Mouse (Mus musculus) myocyte (in vitro differentiated cells): ENCODE data around the gene Kcna2.

Experiments
- E2F4 ChIP-seq: IDR thresholded peaks from one replicate; pipeline ENCODE4 v1.6.1; 2011; ENCODE audit warnings: mild to moderate bottlenecking, control low read depth, moderate library complexity; ENCODE audit not compliant: insufficient read depth
- MYOD1 ChIP-seq, 3 experiments: IDR thresholded peaks; one replicate each; pipeline ENCODE4 v1.6.1; 2011; ENCODE audit warnings: control low read depth in 2 of 3, low read depth in 2 of 3, mild to moderate bottlenecking in 2 of 3, moderate library complexity in 1 of 3; ENCODE audit not compliant: insufficient read length in 2 of 3, control insufficient read depth in 1 of 3
- MYOG ChIP-seq, 3 experiments: IDR thresholded peaks; one replicate each; pipeline ENCODE4 v1.6.1; 2011; ENCODE audit warnings: control low read depth in 2 of 3, low read depth in 2 of 3, mild to moderate bottlenecking in 2 of 3; ENCODE audit not compliant: insufficient read length in 2 of 3, control insufficient read depth in 1 of 3, insufficient read depth in 1 of 3
- POLR2A ChIP-seq: IDR thresholded peaks from one replicate; pipeline ENCODE4 v1.6.1; 2011; ENCODE audit warnings: low read depth, mild to moderate bottlenecking, control low read depth, moderate library complexity; ENCODE audit not compliant: insufficient read length

DNA sequence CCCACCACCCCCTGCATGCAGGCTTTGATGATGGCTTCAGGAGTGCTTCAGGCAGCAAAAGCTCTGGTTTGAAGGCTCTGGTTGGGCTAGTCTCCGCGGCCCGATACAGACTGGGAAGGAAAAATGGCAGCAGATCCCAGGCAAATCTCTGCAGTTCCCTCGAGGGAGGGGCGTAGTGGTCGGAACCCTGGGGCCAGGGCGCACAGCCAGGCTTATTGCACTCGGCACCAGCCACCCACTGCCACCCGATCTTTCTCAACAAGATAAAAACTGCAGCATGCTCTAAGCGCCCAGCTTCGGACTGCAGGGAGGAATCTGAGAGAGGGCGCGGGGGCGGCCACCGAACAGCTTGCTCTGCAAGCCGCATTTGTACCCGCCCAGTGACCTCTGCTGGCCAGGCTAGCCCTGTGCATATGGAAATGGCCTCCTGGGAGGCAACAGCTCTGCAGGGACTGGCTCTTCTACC is 58.9 kb downstream of the Kcna2 start:
- TF ChIP-seq E2F4 (no peak), POLR2A (no peak), MYOG (IDR thresholded peaks at IDR 0.05; ENCODE audit: control insufficient read depth in 1 of 3, insufficient read depth in 1 of 3, insufficient read length in 2 of 3, low read depth in 2 of 3) (no peak), MYOD1 (IDR thresholded peaks at IDR 0.05; ENCODE audit: control insufficient read depth in 1 of 3, insufficient read length in 2 of 3, low read depth in 2 of 3) (no peak)
